ENCODE assay signal across 11 mouse cellular contexts in the genomic region with DNA sequence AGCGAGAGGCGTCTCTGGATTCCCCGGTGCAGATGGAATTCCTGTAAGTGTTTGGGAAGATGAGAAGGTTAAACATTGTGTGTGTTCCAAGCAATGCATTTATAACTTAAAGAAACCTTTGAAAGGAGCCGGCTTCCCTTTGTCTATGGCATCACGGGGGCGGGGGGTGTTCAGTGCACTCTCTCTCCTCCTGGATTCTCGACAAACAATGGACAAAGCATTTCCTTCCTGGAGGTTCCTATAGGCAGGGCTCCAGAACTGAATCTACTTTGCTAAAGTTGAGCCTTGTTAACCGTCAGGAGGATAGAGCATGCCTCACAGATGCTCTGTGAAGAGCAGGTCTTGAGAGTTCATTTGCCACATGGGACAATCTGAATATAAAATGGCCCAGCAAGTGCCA.
A peak's percentile ranks its signal among the peaks of the same experiment; 100 is the strongest.
DNase-seq lines count a peak whose midpoint lies in the region; ATAC-seq and TF ChIP-seq lines count a peak whose summit lies in the region.
"Had no signal": no experiment of that assay in that cellular context is flagged by ENCODE, and none has a peak within 500 bp of the region (broad histone marks: within the 10 kb centered on the region; RNA-seq: fewer than 3 reads in every experiment).

No protein-coding gene starts in this region.

- H3K4me1 ChIP-seq in hindbrain, embryonic 12.5 days, result peaks cover 10% of the 10 kb centered on the region; the same call in 1 of the 2 replicates
- H3K4me1 ChIP-seq in hindbrain, embryonic 11.5 days (replicated peaks; ENCODE audit: control insufficient read depth, insufficient read depth, low read length), result no peaks in the 10 kb centered on the region
- H3K4me1 ChIP-seq in intestine, postnatal 0 days (replicated peaks; ENCODE audit: control insufficient read depth, insufficient read depth, low read length), result no peaks in the 10 kb centered on the region

- 28% methylated on average over 8 of the region's 8 CpGs for WGBS in hindbrain, embryonic 12.5 days
- WGBS in hindbrain, embryonic 11.5 days, result 31% methylated on average over 8 of the region's 8 CpGs
- 27% methylated on average over 8 of the region's 8 CpGs for WGBS in intestine, postnatal 0 days

- 0 out of 2 replicates have a peak overlapping the region, but pooled peaks have one; percentile 8 for H3K27ac ChIP-seq in hindbrain, embryonic 12.5 days
- H3K27ac ChIP-seq in hindbrain, embryonic 11.5 days (ENCODE audit: low read depth, low read length), result no peak overlapping the region
- 0 out of 2 replicates have a peak overlapping the region, but pooled peaks have one; percentile 62 for H3K27ac ChIP-seq in intestine, postnatal 0 days (ENCODE audit: low read depth, low read length)

- no peak overlapping the region for H3K4me3 ChIP-seq in hindbrain, embryonic 12.5 days
- H3K4me3 ChIP-seq in hindbrain, embryonic 11.5 days (ENCODE audit: low read depth, low read length), result no peak overlapping the region
- H3K4me3 ChIP-seq in intestine, postnatal 0 days (ENCODE audit: low read depth, low read length), result no peak overlapping the region
- H3K4me3 ChIP-seq: megakaryocyte, embryonic 14.5 days had no signal

- 0 out of 2 replicates have a peak, but pooled peaks cover 3% of the 10 kb centered on the region for H3K27me3 ChIP-seq in hindbrain, embryonic 12.5 days
- H3K27me3 ChIP-seq in hindbrain, embryonic 11.5 days (ENCODE audit: control insufficient read depth, insufficient read depth, low read length), result no peaks in the 10 kb centered on the region
- H3K27me3 ChIP-seq in intestine, postnatal 0 days (replicated peaks; ENCODE audit: control insufficient read depth, insufficient read depth, low read length), result no peaks in the 10 kb centered on the region

- no peaks in the 10 kb centered on the region for H3K9me3 ChIP-seq in hindbrain, embryonic 12.5 days (replicated peaks)
- no peaks in the 10 kb centered on the region for H3K9me3 ChIP-seq in hindbrain, embryonic 11.5 days (ENCODE audit: control insufficient read depth, low read length)
- H3K9me3 ChIP-seq in intestine, postnatal 0 days (ENCODE audit: control insufficient read depth), result no peaks in the 10 kb centered on the region
- H3K9me3 ChIP-seq: megakaryocyte, embryonic 14.5 days had no signal

- no peaks in the 10 kb centered on the region for H3K36me3 ChIP-seq in hindbrain, embryonic 12.5 days
- no peaks in the 10 kb centered on the region for H3K36me3 ChIP-seq in hindbrain, embryonic 11.5 days (ENCODE audit: control insufficient read depth, insufficient read depth, low read length)
- H3K36me3 ChIP-seq in intestine, postnatal 0 days (ENCODE audit: control insufficient read depth, insufficient read depth), result peaks cover 12% of the 10 kb centered on the region; the same call in 1 of the 2 replicates

- no peak for TF ChIP-seq CTCF in intestine, postnatal 0 days (IDR thresholded peaks at IDR 0.05; ENCODE audit: low read depth)

- no peak for DNase-seq in hindbrain, embryonic 11.5 days (ENCODE audit: low spot score)
- peak; percentile 55 for DNase-seq in retina, postnatal 1 day
- no peak for DNase-seq in retina, embryonic 14.5 days (ENCODE audit: low spot score)
- no peak for DNase-seq in B cell, adult 2 months
- DNase-seq in layer of hippocampus, adult 9-10 months (ENCODE audit: low spot score), result no peak
- DNase-seq: forebrain, postnatal 0 days; liver; right cerebral cortex, adult 18-20 months had no signal

- H3K4me2 ChIP-seq in hindbrain, embryonic 12.5 days (replicated peaks), result no peak overlapping the region
- no peak overlapping the region for H3K4me2 ChIP-seq in hindbrain, embryonic 11.5 days (replicated peaks; ENCODE audit: low read depth, low read length)
- no peak overlapping the region for H3K4me2 ChIP-seq in intestine, postnatal 0 days (replicated peaks; ENCODE audit: low read depth)

- ATAC-seq in hindbrain, embryonic 12.5 days (ENCODE audit: low FRiP score), result no peak
- no peak for ATAC-seq in hindbrain, embryonic 11.5 days (ENCODE audit: low FRiP score)
- ATAC-seq in intestine, postnatal 0 days, result no peak
- ATAC-seq: forebrain, postnatal 0 days had no signal

- H3K9ac ChIP-seq in hindbrain, embryonic 12.5 days, result no peak overlapping the region
- H3K9ac ChIP-seq in hindbrain, embryonic 11.5 days (ENCODE audit: low read depth, low read length), result no peak overlapping the region
- no peak overlapping the region for H3K9ac ChIP-seq in intestine, postnatal 0 days (ENCODE audit: low read depth, low read length)
- H3K9ac ChIP-seq: forebrain, postnatal 0 days had no signal
